Mouse (Mus musculus): Measurements from ENCODE around the gene Cfap58.

Cfap58 gene

GRCm38 (mm10) chr19:47978109-47978701 is 40.7 kb downstream of the Cfap58 start:
- DNase-seq (ENCODE audit: low read depth): no peak

GRCm38 (mm10) chr19:47979446-47979845 is 42.0 kb downstream of the Cfap58 start:
- DNase-seq (ENCODE audit: low read depth): no peak

GRCm38 (mm10) chr19:47980241-47980640 is 42.8 kb downstream of the Cfap58 start:
- DNase-seq (ENCODE audit: low read depth): no peak

GRCm38 (mm10) chr19:47985606-47986213 is 48.2 kb downstream of the Cfap58 start:
- no peak for DNase-seq (ENCODE audit: low read depth)

GRCm38 (mm10) chr19:47987986-47988385 is 50.5 kb downstream of the Cfap58 start:
- no peak for DNase-seq (ENCODE audit: low read depth)

- peak; percentile 13 for DNase-seq (ENCODE audit: low read depth)
Observed at GRCm38 (mm10) chr19:47988456-47988855, 51.0 kb downstream of the Cfap58 start.

GRCm38 (mm10) chr19:47988880-47989574 is 51.6 kb downstream of the Cfap58 start:
- DNase-seq (ENCODE audit: low read depth): no peak

- no peak for DNase-seq (ENCODE audit: low read depth)
Observed at GRCm38 (mm10) chr19:47989575-47989891, 52.1 kb downstream of the Cfap58 start.

- no peak for DNase-seq (ENCODE audit: low read depth)
Observed at GRCm38 (mm10) chr19:48001240-48001639, 63.8 kb downstream of the Cfap58 start.

GRCm38 (mm10) chr19:48001774-48002173 is 64.3 kb downstream of the Cfap58 start:
- DNase-seq (ENCODE audit: low read depth): no peak

- DNase-seq (ENCODE audit: low read depth): no peak
Observed at GRCm38 (mm10) chr19:48008771-48009413, 71.4 kb downstream of the Cfap58 start.

GRCm38 (mm10) chr19:48009586-48010331 is 72.3 kb downstream of the Cfap58 start:
- no peak for DNase-seq (ENCODE audit: low read depth)

GRCm38 (mm10) chr19:48020103-48020502 is 82.6 kb downstream of the Cfap58 start:
- DNase-seq (ENCODE audit: low read depth): no peak

- no peak for DNase-seq (ENCODE audit: low read depth)
Observed at GRCm38 (mm10) chr19:48021435-48021834, 84.0 kb downstream of the Cfap58 start.

- DNase-seq (ENCODE audit: low read depth): no peak
Observed at GRCm38 (mm10) chr19:48022763-48023162, 85.3 kb downstream of the Cfap58 start.

- peak; percentile 74 for DNase-seq (ENCODE audit: low read depth)
Observed at GRCm38 (mm10) chr19:48023726-48024125, 86.3 kb downstream of the Cfap58 start.

GRCm38 (mm10) chr19:48025366-48025765 is 87.9 kb downstream of the Cfap58 start:
- no peak for DNase-seq (ENCODE audit: low read depth)

GRCm38 (mm10) chr19:48026882-48027281 is 89.4 kb downstream of the Cfap58 start:
- no peak for DNase-seq (ENCODE audit: low read depth)

- no peak for DNase-seq (ENCODE audit: low read depth)
Observed at GRCm38 (mm10) chr19:48039554-48039953, 102.1 kb downstream of the Cfap58 start.

GRCm38 (mm10) chr19:48047315-48047714 is 109.8 kb downstream of the Cfap58 start:
- no peak for DNase-seq (ENCODE audit: low read depth)

GRCm38 (mm10) chr19:48049361-48049760 is 111.9 kb downstream of the Cfap58 start:
- no peak for DNase-seq (ENCODE audit: low read depth)

- no peak for DNase-seq (ENCODE audit: low read depth)
Observed at GRCm38 (mm10) chr19:48063289-48063688, 125.8 kb downstream of the Cfap58 start.
